Mouse (Mus musculus) ES-Bruce4 (cell line): ENCODE data around the gene Sec62. TPM values are rescaled to one million over a fixed set of nuclear protein-coding genes. Genes with fewer than 3 reads are reported as not detected.

Experiments used
- H3K27ac ChIP-seq: 2 replicates; pipeline ENCODE4 v1.5.1; 2012; ENCODE audit warnings: low read length, inconsistent platforms; ENCODE audit not compliant: insufficient read depth
- H3K27me3 ChIP-seq: 2 replicates; pipeline ENCODE4 v1.6.1; 2012; ENCODE audit warnings: mild to moderate bottlenecking, low read length, inconsistent platforms; ENCODE audit not compliant: control insufficient read depth, poor library complexity, insufficient read depth, severe bottlenecking
- H3K36me3 ChIP-seq: 2 replicates; pipeline ENCODE4 v1.6.1; 2012; ENCODE audit warnings: inconsistent platforms, mild to moderate bottlenecking, low read length, moderate library complexity; ENCODE audit not compliant: control insufficient read depth, poor library complexity, insufficient read depth, severe bottlenecking
- H3K4me1 ChIP-seq: one replicate; pipeline ENCODE4 v1.8.1; 2011; ENCODE audit warnings: low read length; ENCODE audit not compliant: control insufficient read depth, insufficient read depth
- H3K4me3 ChIP-seq: 2 replicates; pipeline ENCODE4 v1.5.1; 2011; ENCODE audit warnings: low read depth, mild to moderate bottlenecking, low read length
- H3K9ac ChIP-seq: 2 replicates; pipeline ENCODE4 v1.6.1; 2012; ENCODE audit warnings: low read depth, mild to moderate bottlenecking, inconsistent platforms; ENCODE audit not compliant: poor library complexity, severe bottlenecking
- H3K9me3 ChIP-seq: replicated peaks from 2 replicates; pipeline ENCODE4 v1.6.1; 2012; ENCODE audit warnings: mild to moderate bottlenecking, low read length, inconsistent platforms; ENCODE audit not compliant: control insufficient read depth, poor library complexity, insufficient read depth, severe bottlenecking
- CTCF ChIP-seq: IDR thresholded peaks from one replicate; pipeline ENCODE4 v1.8.1; 2011; ENCODE audit warnings: low read depth, low read length
- EP300 ChIP-seq: IDR thresholded peaks from 2 replicates; pipeline ENCODE4 v1.6.1; 2011; ENCODE audit warnings: low read depth, low read length; ENCODE audit not compliant: insufficient read depth
- POLR2A ChIP-seq: IDR thresholded peaks from one replicate; pipeline ENCODE4 v1.8.1; 2011; ENCODE audit warnings: low read length; ENCODE audit not compliant: insufficient read depth
- polyA plus RNA-seq: library from polyadenylated mRNA; stranded (reverse); fragments of >200 nt; gene quantifications from 2 replicates; pipeline ENCODE4 v1.2.4, GENCODE M21; 2011; ENCODE audit warnings: low read depth; ENCODE audit not compliant: missing spikeins, insufficient read depth, insufficient read length

The Sec62 gene
- polyA plus RNA-seq, 1 experiment, result 65.0 TPM

- Histone ChIP-seq H3K9ac (no peak overlapping the region), H3K36me3 (peaks cover 18% of the 10 kb centered on the region), H3K9me3 (no peaks in the 10 kb centered on the region), H3K4me3 (no peak overlapping the region), H3K27ac (no peak overlapping the region), H3K4me1 (no peaks in the 10 kb centered on the region), H3K27me3 (no peaks in the 10 kb centered on the region)
- TF ChIP-seq POLR2A (no peak), CTCF (no peak), EP300 (no peak)
These were observed 26.0 kb downstream of the Sec62 start for GRCm38 (mm10) chr3:30818630-30819125.

GRCm38 (mm10) chr3:30822163-30822562, 29.5 kb downstream of the Sec62 start:
- TF ChIP-seq EP300 (no peak), CTCF (no peak), POLR2A (no peak)
- peaks cover 9% of the 10 kb centered on the region for H3K36me3 ChIP-seq
- H3K27ac ChIP-seq, result no peak overlapping the region
- no peaks in the 10 kb centered on the region for H3K27me3 ChIP-seq
- no peak overlapping the region for H3K4me3 ChIP-seq
- H3K9ac ChIP-seq, result no peak overlapping the region
- no peaks in the 10 kb centered on the region for H3K9me3 ChIP-seq
- no peaks in the 10 kb centered on the region for H3K4me1 ChIP-seq

- Histone ChIP-seq H3K36me3 (no peaks in the 10 kb centered on the region; the same call in 1 of the 2 replicates), H3K4me1 (no peaks in the 10 kb centered on the region), H3K27me3 (no peaks in the 10 kb centered on the region), H3K4me3 (no peak overlapping the region), H3K9ac (no peak overlapping the region), H3K9me3 (no peaks in the 10 kb centered on the region), H3K27ac (no peak overlapping the region)
- TF ChIP-seq CTCF (no peak), POLR2A (no peak), EP300 (no peak)
These were observed 33.4 kb downstream of the Sec62 start for GRCm38 (mm10) chr3:30826069-30826468.

- H3K4me1 ChIP-seq, result no peaks in the 10 kb centered on the region
- TF ChIP-seq POLR2A, result no peak
- TF ChIP-seq CTCF, result no peak
- no peak for TF ChIP-seq EP300
- no peak overlapping the region for H3K27ac ChIP-seq
- H3K9ac ChIP-seq, result no peak overlapping the region
- H3K36me3 ChIP-seq, result no peaks in the 10 kb centered on the region
- H3K4me3 ChIP-seq, result no peak overlapping the region
- no peaks in the 10 kb centered on the region for H3K9me3 ChIP-seq
- H3K27me3 ChIP-seq, result no peaks in the 10 kb centered on the region
These were observed 39.4 kb downstream of the Sec62 start for GRCm38 (mm10) chr3:30831848-30832606.

GRCm38 (mm10) chr3:30833254-30833653, 40.6 kb downstream of the Sec62 start:
- Histone ChIP-seq H3K27me3 (no peaks in the 10 kb centered on the region), H3K4me3 (no peak overlapping the region), H3K27ac (no peak overlapping the region), H3K9me3 (no peaks in the 10 kb centered on the region), H3K9ac (no peak overlapping the region), H3K36me3 (no peaks in the 10 kb centered on the region), H3K4me1 (no peaks in the 10 kb centered on the region)
- TF ChIP-seq EP300, result no peak
- TF ChIP-seq CTCF, result no peak
- TF ChIP-seq POLR2A, result no peak

- H3K27ac ChIP-seq, result no peak overlapping the region
- no peaks in the 10 kb centered on the region for H3K4me1 ChIP-seq
- H3K9me3 ChIP-seq, result no peaks in the 10 kb centered on the region
- no peak overlapping the region for H3K4me3 ChIP-seq
- H3K36me3 ChIP-seq, result no peaks in the 10 kb centered on the region
- H3K27me3 ChIP-seq, result peaks cover 3% of the 10 kb centered on the region; the same call in 1 of the 2 replicates
- no peak overlapping the region for H3K9ac ChIP-seq
- TF ChIP-seq POLR2A, result no peak
- no peak for TF ChIP-seq EP300
- no peak for TF ChIP-seq CTCF
These were observed 53.1 kb downstream of the Sec62 start for GRCm38 (mm10) chr3:30845755-30846154.
